Mouse (Mus musculus): ENCODE measurements around the gene Syvn1. TPM values are rescaled to one million over a fixed set of nuclear protein-coding genes. Genes with fewer than 3 reads are reported as not detected.

Gene Syvn1
- total RNA-seq (2021), result 10 to 100 TPM; 20.6 to 22.4 TPM

- intact Hi-C loops (cut with DNase I), result loop anchor here (5.0 kb wide), 1 partner anchor 71 kb away; the partner anchor contains the start of gene Sac3d1
These were observed at the start of gene Syvn1 for GRCm38 (mm10) chr19:6046294-6047153. Syvn1 (plus strand) TSS chr19:6046576.

GRCm38 (mm10) chr19:5998180-5998579 is 48.2 kb upstream of the Syvn1 start:
- no peak for DNase-seq (ENCODE audit: low spot score)
- intact Hi-C loops (cut with DNase I), result no loop called here

More at GRCm38 (mm10) chr19:6046294-6047153, at the start of gene Syvn1:
- peak; percentile 86 for DNase-seq (ENCODE audit: low spot score)

- no peak for DNase-seq (ENCODE audit: low spot score)
- intact Hi-C loops (cut with DNase I), result no loop called here
These were observed 46.4 kb upstream of the Syvn1 start for GRCm38 (mm10) chr19:5999969-6000368.

- intact Hi-C loops (cut with DNase I), result no loop called here
- no peak for DNase-seq (ENCODE audit: low spot score)
These were observed 40.8 kb upstream of the Syvn1 start for GRCm38 (mm10) chr19:6005541-6005940.

GRCm38 (mm10) chr19:6007013-6007412 is 39.4 kb upstream of the Syvn1 start:
- intact Hi-C loops (cut with DNase I), result no loop called here
- DNase-seq (ENCODE audit: low spot score), result no peak

- intact Hi-C loops (cut with DNase I), result no loop called here
- no peak for DNase-seq (ENCODE audit: low spot score)
These were observed 37.2 kb upstream of the Syvn1 start for GRCm38 (mm10) chr19:6009137-6009536.

GRCm38 (mm10) chr19:6013691-6014090 is 32.7 kb upstream of the Syvn1 start:
- no peak for DNase-seq (ENCODE audit: low spot score)
- intact Hi-C loops (cut with DNase I), result no loop called here

GRCm38 (mm10) chr19:6014991-6015510 is 31.3 kb upstream of the Syvn1 start:
- intact Hi-C loops (cut with DNase I), result loop anchor here (5.0 kb wide), 1 partner anchor 93 kb away; the partner anchor contains the start of gene Cdc42ep2
- DNase-seq (ENCODE audit: low spot score), result peak; percentile 27

GRCm38 (mm10) chr19:6015511-6016315 is 30.7 kb upstream of the Syvn1 start, which contains the start of gene Capn1:
Capn1 (minus strand) TSS chr19:6015897.
- intact Hi-C loops (cut with DNase I), result loop anchor here (1.0 to 5.0 kb wide), 2 partner anchors 50 to 93 kb away; partner anchors contain the start of gene Cdc42ep2
- peak; percentile 57 for DNase-seq (ENCODE audit: low spot score)

GRCm38 (mm10) chr19:6016532-6016931 is 29.8 kb upstream of the Syvn1 start:
- DNase-seq (ENCODE audit: low spot score), result no peak
- intact Hi-C loops (cut with DNase I), result loop anchor here (1.0 to 5.0 kb wide), 2 partner anchors 51 to 94 kb away; partner anchors contain the start of gene Cdc42ep2

GRCm38 (mm10) chr19:6018142-6019089 is 28.0 kb upstream of the Syvn1 start:
- intact Hi-C loops (cut with DNase I), result loop anchor here (2.0 to 5.0 kb wide), 2 partner anchors 26 to 96 kb away; partner anchors contain the start of gene Cdc42ep2
- peak; percentile 55 for DNase-seq (ENCODE audit: low spot score)

GRCm38 (mm10) chr19:6020276-6020675 is 26.1 kb upstream of the Syvn1 start:
- no peak for DNase-seq (ENCODE audit: low spot score)
- intact Hi-C loops (cut with DNase I), result no loop called here

- no peak for DNase-seq (ENCODE audit: low spot score)
- intact Hi-C loops (cut with DNase I), result no loop called here
These were observed 23.3 kb upstream of the Syvn1 start for GRCm38 (mm10) chr19:6023059-6023458.

GRCm38 (mm10) chr19:6023930-6024329 is 22.4 kb upstream of the Syvn1 start:
- intact Hi-C loops (cut with DNase I), result no loop called here
- DNase-seq (ENCODE audit: low spot score), result no peak

GRCm38 (mm10) chr19:6028991-6029390 is 17.4 kb upstream of the Syvn1 start:
- intact Hi-C loops (cut with DNase I), result no loop called here
- DNase-seq (ENCODE audit: low spot score), result no peak

- intact Hi-C loops (cut with DNase I), result no loop called here
- no peak for DNase-seq (ENCODE audit: low spot score)
These were observed 16.9 kb upstream of the Syvn1 start for GRCm38 (mm10) chr19:6029426-6029825.

GRCm38 (mm10) chr19:6030520-6031280 is 15.7 kb upstream of the Syvn1 start:
- DNase-seq (ENCODE audit: low spot score), result no peak
- intact Hi-C loops (cut with DNase I), result no loop called here

- intact Hi-C loops (cut with DNase I), result no loop called here
- no peak for DNase-seq (ENCODE audit: low spot score)
These were observed 10.3 kb upstream of the Syvn1 start for GRCm38 (mm10) chr19:6035966-6036585.
